Mouse (Mus musculus): Measurements from ENCODE around the gene Lonp1. TPM values are rescaled to one million over a fixed set of nuclear protein-coding genes. Genes with fewer than 3 reads are reported as not detected.

Gene Lonp1
- polyA plus RNA-seq, 1 experiment from 2014 or later = 53.7 TPM

DNA sequence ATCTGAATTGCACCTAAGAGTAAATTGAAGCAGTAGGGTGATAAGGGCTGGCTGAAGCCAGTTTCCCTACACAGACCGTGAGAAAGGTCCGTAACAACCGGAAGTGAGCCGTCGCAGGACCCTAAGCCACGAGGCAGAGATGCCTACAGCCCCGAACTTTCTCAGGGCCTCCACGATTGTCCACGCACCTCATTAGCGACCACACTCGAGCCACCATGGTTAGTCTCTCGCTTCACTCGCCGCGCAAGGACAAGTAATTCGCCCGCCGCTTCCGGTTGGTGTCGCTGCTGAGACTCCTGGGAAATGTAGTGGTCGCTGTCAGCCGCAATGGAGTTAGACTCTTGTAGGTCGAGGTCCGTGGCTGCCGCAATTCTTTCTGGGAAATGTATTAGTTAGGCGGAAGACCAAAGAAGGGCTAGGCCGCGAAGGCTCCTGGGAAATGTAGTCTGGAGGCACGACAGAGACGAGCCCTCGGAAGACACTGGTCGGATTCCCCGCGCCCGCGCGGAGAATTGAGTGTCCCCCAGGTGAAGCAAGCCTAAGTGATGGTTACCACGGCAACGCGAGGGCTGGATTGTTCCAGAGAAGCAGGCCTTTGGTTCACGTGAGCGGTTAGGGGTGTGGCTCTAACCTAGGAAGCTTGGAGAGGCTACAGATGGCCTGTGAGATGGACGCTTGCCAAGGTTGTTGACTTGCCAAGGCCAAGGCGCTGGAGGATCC, 17.1 kb downstream of the Lonp1 start, which contains the start of gene 2410015M20Rik:
Gene 2410015M20Rik, minus strand, starts transcription at position 320 of the 720 bp plus-strand sequence.
- Histone ChIP-seq H3K27me3 (no peaks in the 10 kb centered on the region), H3K4me2 (peak within 1 kb of the TSS; percentile 83), H3K27ac (peak within 1 kb of the TSS; percentile 72), H3K9me3 (no peaks in the 10 kb centered on the region), H3K36me3 (peaks cover 36% of the 10 kb centered on the region), H3K4me3 (peak within 1 kb of the TSS; percentile 59), H3K4me1 (peaks cover 27% of the 10 kb centered on the region), H3K9ac (peak within 1 kb of the TSS; percentile 83)
- WGBS = under 1% methylated on average over 44 of the region's 44 CpGs
- ATAC-seq (ENCODE audit: insufficient number of reproducible peaks, insufficient read depth, low FRiP score, low TSS enrichment, low read depth) = peak; percentile 82

- Histone ChIP-seq H3K4me3 (peak overlapping the region; percentile 59), H3K36me3 (peaks cover 39% of the 10 kb centered on the region), H3K9ac (peak overlapping the region; percentile 83), H3K4me2 (peak overlapping the region; percentile 83), H3K27me3 (no peaks in the 10 kb centered on the region), H3K27ac (no peak overlapping the region), H3K4me1 (peaks cover 23% of the 10 kb centered on the region), H3K9me3 (no peaks in the 10 kb centered on the region)
- no peak for ATAC-seq (ENCODE audit: insufficient number of reproducible peaks, insufficient read depth, low FRiP score, low TSS enrichment, low read depth)
- 60% methylated on average over 5 of the region's 5 CpGs for WGBS
These were observed 18.0 kb downstream of the Lonp1 start for GRCm38 (mm10) chr17:56608699-56609098.

GRCm38 (mm10) chr17:56607521-56608062, 19.1 kb downstream of the Lonp1 start:
- 71% methylated on average over 3 of the region's 3 CpGs for WGBS
- no peaks in the 10 kb centered on the region for H3K9me3 ChIP-seq
- H3K27ac ChIP-seq = no peak overlapping the region
- no peak overlapping the region for H3K9ac ChIP-seq
- no peaks in the 10 kb centered on the region for H3K27me3 ChIP-seq
- H3K36me3 ChIP-seq = peaks cover 50% of the 10 kb centered on the region
- ATAC-seq (ENCODE audit: insufficient number of reproducible peaks, insufficient read depth, low FRiP score, low TSS enrichment, low read depth) = no peak
- no peak overlapping the region for H3K4me3 ChIP-seq
- no peak overlapping the region for H3K4me2 ChIP-seq
- H3K4me1 ChIP-seq = peaks cover 23% of the 10 kb centered on the region

- Histone ChIP-seq H3K27me3 (no peaks in the 10 kb centered on the region), H3K4me1 (peaks cover 17% of the 10 kb centered on the region), H3K27ac (no peak overlapping the region), H3K4me2 (no peak overlapping the region), H3K36me3 (peaks cover 72% of the 10 kb centered on the region), H3K4me3 (no peak overlapping the region), H3K9ac (no peak overlapping the region), H3K9me3 (no peaks in the 10 kb centered on the region)
- no peak for ATAC-seq (ENCODE audit: insufficient number of reproducible peaks, insufficient read depth, low FRiP score, low TSS enrichment, low read depth)
- 82% methylated on average over 9 of the region's 9 CpGs for WGBS
These were observed 21.3 kb downstream of the Lonp1 start for GRCm38 (mm10) chr17:56605431-56605830.

DNA sequence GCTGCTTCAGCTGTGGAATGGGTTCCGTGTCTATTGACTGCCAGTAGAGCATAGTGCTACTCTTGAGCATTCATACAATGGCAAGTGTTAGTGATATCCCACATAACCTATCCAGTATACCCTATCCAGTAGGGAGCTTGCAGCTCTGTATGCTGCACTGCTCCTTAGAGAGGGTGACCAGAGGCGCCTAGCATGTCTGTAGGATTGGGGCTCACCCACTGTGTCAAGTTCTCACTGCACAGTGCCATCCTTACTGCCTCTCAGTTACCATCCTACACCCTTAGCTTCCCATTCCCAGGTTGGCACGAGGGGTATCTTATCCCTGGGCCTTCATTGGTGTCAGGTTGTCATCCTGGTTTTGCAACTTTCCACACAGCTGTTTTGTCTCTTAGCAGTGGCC, 22.3 kb downstream of the Lonp1 start:
- Histone ChIP-seq H3K27ac (0 out of 2 replicates have a peak overlapping the region, but pooled peaks have one; percentile 14), H3K4me2 (no peak overlapping the region), H3K4me3 (no peak overlapping the region), H3K9ac (no peak overlapping the region), H3K27me3 (no peaks in the 10 kb centered on the region), H3K36me3 (peaks cover 82% of the 10 kb centered on the region), H3K4me1 (peaks cover 13% of the 10 kb centered on the region), H3K9me3 (no peaks in the 10 kb centered on the region)
- WGBS = 86% methylated on average over 3 of the region's 3 CpGs
- ATAC-seq (ENCODE audit: insufficient number of reproducible peaks, insufficient read depth, low FRiP score, low TSS enrichment, low read depth) = no peak

DNA sequence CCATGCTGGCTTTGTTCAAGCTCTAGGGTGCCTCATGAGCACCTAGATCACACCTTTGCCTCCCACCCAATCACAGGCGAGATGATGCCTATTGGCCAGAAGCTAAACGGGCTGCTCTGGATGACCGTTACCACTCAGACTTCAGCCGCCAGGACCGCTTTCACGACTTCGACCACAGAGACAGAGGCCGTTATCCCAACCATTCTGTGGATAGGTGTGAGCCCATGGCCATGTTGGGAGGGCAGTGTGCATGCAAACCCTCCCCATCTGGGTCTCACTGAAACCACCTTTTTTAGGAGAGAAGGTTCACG, 22.7 kb downstream of the Lonp1 start:
- no peak for ATAC-seq (ENCODE audit: insufficient number of reproducible peaks, insufficient read depth, low FRiP score, low TSS enrichment, low read depth)
- H3K4me2 ChIP-seq = no peak overlapping the region
- no peak overlapping the region for H3K27ac ChIP-seq
- H3K4me1 ChIP-seq = peaks cover 13% of the 10 kb centered on the region
- whole genome bisulfite sequencing = 89% methylated on average over 9 of the region's 9 CpGs
- no peak overlapping the region for H3K9ac ChIP-seq
- H3K4me3 ChIP-seq = no peak overlapping the region
- peaks cover 84% of the 10 kb centered on the region for H3K36me3 ChIP-seq
- no peaks in the 10 kb centered on the region for H3K27me3 ChIP-seq
- no peaks in the 10 kb centered on the region for H3K9me3 ChIP-seq

GRCm38 (mm10) chr17:56603186-56604069, 23.3 kb downstream of the Lonp1 start:
- Histone ChIP-seq H3K27ac (no peak overlapping the region), H3K27me3 (no peaks in the 10 kb centered on the region), H3K4me2 (no peak overlapping the region), H3K9ac (no peak overlapping the region), H3K4me1 (peaks cover 9% of the 10 kb centered on the region), H3K4me3 (no peak overlapping the region), H3K9me3 (no peaks in the 10 kb centered on the region), H3K36me3 (peaks cover 84% of the 10 kb centered on the region)
- 95% methylated on average over 28 of the region's 28 CpGs for WGBS
- no peak for ATAC-seq (ENCODE audit: insufficient number of reproducible peaks, insufficient read depth, low FRiP score, low TSS enrichment, low read depth)

DNA sequence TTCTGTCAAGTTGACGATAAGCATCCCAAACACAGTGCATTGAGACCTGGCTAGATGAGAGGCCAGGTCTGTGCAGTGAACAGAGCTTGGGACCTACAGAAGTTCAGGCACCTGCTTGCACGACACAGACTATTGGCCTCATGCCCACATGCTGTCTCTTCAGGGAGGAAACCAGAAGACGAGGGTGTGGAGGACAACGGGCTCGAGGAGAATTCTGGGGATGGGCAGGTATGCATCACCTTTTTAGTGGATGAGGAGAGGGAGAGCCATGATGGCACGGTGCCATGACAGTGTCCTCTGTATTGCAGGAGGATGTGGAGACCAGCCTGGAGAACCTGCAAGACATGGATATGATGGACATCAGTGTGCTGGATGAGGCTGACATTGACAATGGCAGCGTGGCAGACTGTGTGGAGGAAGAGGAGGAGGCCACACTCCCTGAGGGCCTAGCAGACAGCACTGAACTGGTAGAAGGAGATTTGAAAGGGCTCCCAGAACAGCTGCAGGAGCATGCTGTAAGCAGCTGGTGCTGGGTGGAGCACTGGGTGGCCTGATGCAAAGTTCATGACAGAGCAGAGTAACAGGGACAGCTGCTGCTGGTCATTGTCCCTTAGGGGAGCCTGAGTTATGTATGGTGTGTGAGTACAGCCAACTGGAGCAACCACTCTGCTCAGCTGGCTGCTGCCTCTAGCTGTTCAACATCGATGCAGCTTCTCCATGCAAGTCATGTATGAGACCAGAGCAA, 33.0 kb downstream of the Lonp1 start:
- no peak for ATAC-seq (ENCODE audit: insufficient number of reproducible peaks, insufficient read depth, low FRiP score, low TSS enrichment, low read depth)
- 87% methylated on average over 8 of the region's 8 CpGs for WGBS
- Histone ChIP-seq H3K9ac (no peak overlapping the region), H3K27ac (no peak overlapping the region), H3K9me3 (no peaks in the 10 kb centered on the region), H3K4me3 (no peak overlapping the region), H3K4me2 (no peak overlapping the region), H3K27me3 (no peaks in the 10 kb centered on the region), H3K36me3 (peaks cover 96% of the 10 kb centered on the region), H3K4me1 (peaks cover 9% of the 10 kb centered on the region; the same call in 1 of the 2 replicates)

GRCm38 (mm10) chr17:56592553-56592952, 34.1 kb downstream of the Lonp1 start:
- Histone ChIP-seq H3K9me3 (no peaks in the 10 kb centered on the region), H3K4me1 (peaks cover 13% of the 10 kb centered on the region), H3K27ac (no peak overlapping the region), H3K36me3 (peaks cover 100% of the 10 kb centered on the region), H3K9ac (no peak overlapping the region), H3K27me3 (no peaks in the 10 kb centered on the region), H3K4me3 (no peak overlapping the region), H3K4me2 (no peak overlapping the region)
- no peak for ATAC-seq (ENCODE audit: insufficient number of reproducible peaks, insufficient read depth, low FRiP score, low TSS enrichment, low read depth)

DNA sequence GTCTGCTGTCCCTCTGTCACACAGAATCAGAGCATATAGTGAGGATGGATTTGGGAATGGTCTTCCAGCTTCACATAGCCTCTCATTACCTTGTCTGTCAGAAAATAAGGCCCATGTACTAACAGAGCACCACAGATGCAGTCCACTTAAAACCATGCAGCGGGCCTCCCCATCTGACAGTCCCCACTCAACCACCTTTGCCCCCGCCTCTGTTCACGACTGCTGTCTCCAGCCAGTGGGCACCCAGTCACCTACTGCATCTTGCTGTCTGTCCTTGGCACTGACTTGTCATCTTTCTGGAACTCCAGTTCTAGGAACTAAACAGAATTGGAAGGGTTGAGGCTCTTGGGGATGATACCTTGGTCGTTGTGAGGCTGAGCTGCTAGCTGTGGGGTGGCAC, 37.8 kb downstream of the Lonp1 start:
- Histone ChIP-seq H3K27ac (no peak overlapping the region), H3K9me3 (no peaks in the 10 kb centered on the region), H3K36me3 (peaks cover 78% of the 10 kb centered on the region), H3K4me3 (no peak overlapping the region), H3K4me1 (peaks cover 32% of the 10 kb centered on the region), H3K27me3 (no peaks in the 10 kb centered on the region), H3K4me2 (no peak overlapping the region), H3K9ac (no peak overlapping the region)
- no peak for ATAC-seq (ENCODE audit: insufficient number of reproducible peaks, insufficient read depth, low FRiP score, low TSS enrichment, low read depth)
- 97% methylated on average over 4 of the region's 4 CpGs for WGBS

DNA sequence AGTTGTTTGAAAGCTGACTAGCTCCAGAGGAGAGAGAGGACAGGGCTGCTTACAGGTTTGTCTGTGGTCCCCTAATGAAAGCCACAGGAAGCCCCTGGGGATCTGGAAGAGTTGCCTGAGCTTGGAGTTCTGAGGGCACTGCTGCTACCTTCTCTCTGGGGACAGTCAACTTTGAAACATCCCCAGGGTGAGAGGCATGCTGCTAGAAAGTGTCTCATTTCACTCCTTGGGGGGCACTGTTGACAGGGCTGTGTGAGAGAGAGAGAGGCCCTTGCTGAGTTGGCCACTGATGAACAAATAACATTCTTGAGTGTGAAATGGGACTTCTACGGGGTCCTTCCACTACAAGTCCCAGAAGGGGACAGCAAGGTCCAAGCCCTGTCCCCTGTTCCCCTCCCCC, 38.9 kb downstream of the Lonp1 start:
- no peak for ATAC-seq (ENCODE audit: insufficient number of reproducible peaks, insufficient read depth, low FRiP score, low TSS enrichment, low read depth)
- 80% methylated on average over 1 of the region's 1 CpGs for WGBS

More for the DNA sequence above, 38.9 kb downstream of the Lonp1 start:
- peak overlapping the region; percentile 60; the same call in 1 of the 2 replicates for H3K9ac ChIP-seq
- no peaks in the 10 kb centered on the region for H3K9me3 ChIP-seq
- H3K4me1 ChIP-seq = peaks cover 39% of the 10 kb centered on the region
- peaks cover 69% of the 10 kb centered on the region for H3K36me3 ChIP-seq
- H3K27me3 ChIP-seq = no peaks in the 10 kb centered on the region
- H3K4me2 ChIP-seq = peak overlapping the region; percentile 34; the same call in 1 of the 2 replicates
- H3K27ac ChIP-seq = no peak overlapping the region
- H3K4me3 ChIP-seq = 0 out of 2 replicates have a peak overlapping the region, but pooled peaks have one; percentile 3
